Mouse (Mus musculus) intestine, embryonic 15.5 days (tissue): ENCODE measurements around the gene Drd1. TPM values are rescaled to one million over a fixed set of nuclear protein-coding genes. Genes with fewer than 3 reads are reported as not detected.
A peak's percentile ranks its signal among the peaks of the same experiment; 100 is the strongest.

Experiments
- ATAC-seq: fragments of 200-750 bp; cut with Nextera tagmentation; 2 replicates; pipeline ENCODE4 v1.8.0; 2017; ENCODE audit warnings: moderate TSS enrichment, moderate library complexity
- H3K27ac ChIP-seq: fragments of 300-500 bp; sonication (generic); 2 replicates; pipeline ENCODE4 v1.5.1; 2015; ENCODE audit warnings: mild to moderate bottlenecking, inconsistent platforms
- H3K27me3 ChIP-seq: fragments of 300-500 bp; sonication (generic); replicated peaks from 2 replicates; pipeline ENCODE4 v1.6.1; 2015; ENCODE audit warnings: inconsistent platforms
- H3K36me3 ChIP-seq: fragments of 300-500 bp; sonication (generic); 2 replicates; pipeline ENCODE4 v1.6.1; 2015; ENCODE audit warnings: inconsistent platforms
- H3K4me1 ChIP-seq: fragments of 300-500 bp; sonication (generic); replicated peaks from 2 replicates; pipeline ENCODE4 v1.6.1; 2015; ENCODE audit warnings: inconsistent platforms
- H3K4me2 ChIP-seq: fragments of 300-500 bp; sonication (generic); replicated peaks from 2 replicates; pipeline ENCODE4 v1.6.1; 2015; ENCODE audit warnings: mild to moderate bottlenecking, inconsistent platforms
- H3K4me3 ChIP-seq: fragments of 300-500 bp; sonication (generic); replicated peaks from 2 replicates; pipeline ENCODE4 v1.5.1; 2015; ENCODE audit warnings: inconsistent platforms
- H3K9ac ChIP-seq: fragments of 300-500 bp; sonication (generic); 2 replicates; pipeline ENCODE4 v1.6.1; 2015; ENCODE audit warnings: inconsistent platforms
- H3K9me3 ChIP-seq: fragments of 300-500 bp; sonication (generic); 2 replicates; pipeline ENCODE4 v1.6.1; 2016; ENCODE audit warnings: inconsistent platforms
- WGBS: fragments of 180-500 bp; shearing (Covaris S2); methylation state at CpG from one replicate; pipeline ENCODE4 v1.1.7; 2015; 5-methylcytosine and 5-hydroxymethylcytosine counted together
- polyA plus RNA-seq: library from polyadenylated mRNA; unstranded; fragments of >200 nt; fragmentation: Nextera tagmentation; extraction: Ambion mirVana; gene quantifications from 2 replicates; pipeline ENCODE4 v1.2.1, GENCODE M21; 2015

The Drd1 gene
- 0.16 and 0.21 TPM in 2 replicates for polyA plus RNA-seq

DNA sequence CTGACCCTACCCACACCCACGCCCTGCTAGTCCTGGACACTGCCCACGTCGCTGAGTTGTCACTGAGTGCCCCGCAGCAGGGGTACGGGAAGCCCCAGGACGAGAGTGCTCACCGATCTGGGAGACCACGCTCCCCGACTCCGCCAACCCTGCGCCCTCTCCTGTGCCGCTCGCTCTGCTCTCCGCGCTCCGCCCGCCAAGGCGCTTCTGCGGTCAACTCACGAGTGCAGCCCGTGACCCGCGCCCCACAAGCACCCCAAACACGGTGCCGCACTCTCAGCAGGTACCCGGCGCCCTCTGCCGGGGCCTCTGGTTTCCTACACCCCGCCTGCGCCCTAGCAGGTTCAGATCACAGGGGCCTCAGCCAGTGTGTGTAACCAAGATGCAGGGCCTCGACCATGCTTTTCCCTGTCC is at the start of gene Drd1:
Drd1 (minus strand) TSS at position 258 of the 414 bp plus-strand sequence.
- Histone ChIP-seq H3K36me3 (no peaks in the 10 kb centered on the region), H3K9me3 (no peaks in the 10 kb centered on the region), H3K27ac (no peak within 1 kb of the TSS), H3K4me3 (peak within 1 kb of the TSS; percentile 43), H3K9ac (peak within 1 kb of the TSS; percentile 40), H3K4me2 (peak within 1 kb of the TSS; percentile 96), H3K4me1 (peaks cover 7% of the 10 kb centered on the region), H3K27me3 (peaks cover 35% of the 10 kb centered on the region)
- ATAC-seq, result peak; percentile 55; the same call in 1 of the 2 replicates
- WGBS, result 0% methylated on average over 31 of the region's 31 CpGs

DNA sequence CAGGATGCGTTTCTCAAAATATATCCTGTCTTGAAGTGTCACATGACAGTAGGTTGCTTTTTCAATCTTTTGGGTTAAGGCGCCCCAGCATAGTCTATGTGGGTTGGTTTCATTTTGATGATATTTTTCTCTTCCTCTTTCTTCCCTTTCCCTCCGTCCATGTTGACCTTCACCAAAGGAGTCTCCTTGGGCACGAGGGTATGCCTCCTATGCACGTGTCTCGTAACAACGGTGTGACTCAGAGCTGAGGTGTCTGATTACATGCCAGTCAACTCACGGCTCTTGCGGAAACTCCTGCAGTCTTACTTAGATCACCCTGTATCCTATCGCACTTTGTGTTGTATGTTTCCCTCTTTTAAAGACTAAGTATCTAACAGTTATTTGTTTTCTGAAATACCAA is 48.4 kb upstream of the Drd1 start:
- Histone ChIP-seq H3K4me2 (no peak overlapping the region), H3K9me3 (no peaks in the 10 kb centered on the region), H3K36me3 (no peaks in the 10 kb centered on the region), H3K9ac (no peak overlapping the region), H3K4me1 (0 out of 2 replicates have a peak, but pooled peaks cover 3% of the 10 kb centered on the region), H3K27me3 (no peaks in the 10 kb centered on the region), H3K27ac (no peak overlapping the region), H3K4me3 (no peak overlapping the region)
- WGBS, result 80% methylated on average over 10 of the region's 10 CpGs
- ATAC-seq, result no peak

DNA sequence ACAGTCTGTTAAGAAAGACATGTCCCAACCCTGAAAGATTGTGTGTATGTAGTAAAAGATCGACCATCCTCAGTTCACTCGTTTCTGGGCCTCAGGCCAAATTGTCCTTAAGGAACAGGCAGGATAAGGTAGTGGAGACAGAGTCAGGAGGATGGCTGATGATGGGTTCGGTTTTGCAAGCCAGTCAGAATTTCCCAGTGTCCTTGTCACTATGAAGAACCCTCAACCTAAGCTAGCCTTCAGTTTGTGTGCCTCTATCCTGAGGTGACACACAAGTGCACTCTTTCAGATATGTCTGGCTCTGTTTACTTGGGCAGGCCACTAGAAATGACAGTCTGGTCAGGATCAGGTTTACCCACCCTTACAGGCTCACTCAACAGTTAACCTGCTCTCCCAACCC is 47.8 kb upstream of the Drd1 start:
- Histone ChIP-seq H3K36me3 (no peaks in the 10 kb centered on the region), H3K27ac (no peak overlapping the region), H3K9me3 (no peaks in the 10 kb centered on the region), H3K4me1 (0 out of 2 replicates have a peak, but pooled peaks cover 3% of the 10 kb centered on the region), H3K4me2 (no peak overlapping the region), H3K9ac (no peak overlapping the region), H3K27me3 (no peaks in the 10 kb centered on the region), H3K4me3 (no peak overlapping the region)
- no peak for ATAC-seq
- 79% methylated on average over 3 of the region's 3 CpGs for WGBS

DNA sequence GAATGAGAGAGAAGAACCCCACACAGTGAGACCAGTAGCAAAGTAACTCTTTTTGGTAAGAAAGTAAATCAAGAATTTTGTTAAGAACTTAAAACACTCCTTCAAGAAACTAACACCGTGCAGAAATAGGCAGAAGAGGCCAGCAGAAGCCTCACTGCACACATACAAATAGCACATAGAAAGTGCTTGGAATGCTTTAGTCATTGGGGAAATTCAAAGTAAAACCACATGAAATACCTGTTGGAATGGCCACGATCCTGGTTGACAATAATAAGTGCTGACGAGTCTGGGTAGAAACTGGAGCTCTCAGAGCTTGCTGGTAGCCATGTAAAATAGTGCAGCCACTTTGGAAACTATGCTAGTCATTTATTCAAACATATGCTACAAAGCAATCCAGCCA is 46.6 kb upstream of the Drd1 start:
- no peak for ATAC-seq
- Histone ChIP-seq H3K9me3 (no peaks in the 10 kb centered on the region), H3K27ac (no peak overlapping the region), H3K4me2 (no peak overlapping the region), H3K4me3 (no peak overlapping the region), H3K36me3 (0 out of 2 replicates have a peak, but pooled peaks cover 2% of the 10 kb centered on the region), H3K9ac (no peak overlapping the region), H3K27me3 (no peaks in the 10 kb centered on the region), H3K4me1 (0 out of 2 replicates have a peak, but pooled peaks cover 3% of the 10 kb centered on the region)
- 94% methylated on average over 3 of the region's 3 CpGs for WGBS

DNA sequence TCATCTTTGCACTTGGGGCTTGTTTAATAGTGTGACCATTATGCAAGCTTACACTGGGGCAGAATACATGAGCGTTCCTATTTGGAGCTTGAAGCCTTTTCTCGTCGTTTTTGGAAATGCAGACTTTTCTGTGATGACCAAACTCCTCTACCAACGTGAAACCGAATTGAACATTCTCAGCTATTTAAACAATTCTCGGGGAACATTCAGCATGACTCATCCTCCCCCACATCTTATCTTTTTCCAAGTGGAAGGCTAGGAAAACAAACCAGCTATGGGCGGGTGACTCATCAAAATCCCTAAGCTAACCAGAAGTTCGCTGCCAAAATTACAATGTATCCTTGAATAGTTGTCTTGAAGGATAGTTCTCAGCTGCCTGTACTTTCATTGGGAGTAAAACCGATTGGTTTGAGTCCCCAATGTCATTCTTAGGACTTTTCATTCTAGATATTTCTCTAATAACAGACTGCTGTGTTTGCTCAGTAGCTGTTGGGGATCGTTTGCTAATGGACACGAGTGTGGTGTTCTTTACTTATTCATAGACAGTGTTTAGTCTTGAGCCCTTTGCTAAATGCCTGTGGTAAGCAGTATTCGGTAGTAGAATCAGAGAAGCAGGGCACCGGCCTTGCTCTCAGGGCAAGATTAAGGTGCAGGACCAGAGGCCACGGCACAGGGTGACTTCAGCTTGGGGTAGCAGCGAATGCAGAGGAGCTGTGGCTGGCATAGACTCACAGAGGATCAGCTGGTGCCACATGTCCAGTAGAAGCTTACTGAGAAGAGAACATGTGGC is 45.7 kb upstream of the Drd1 start:
- no peak overlapping the region for H3K27ac ChIP-seq
- 0 out of 2 replicates have a peak, but pooled peaks cover 3% of the 10 kb centered on the region for H3K4me1 ChIP-seq
- ATAC-seq, result no peak
- H3K9ac ChIP-seq, result no peak overlapping the region
- H3K4me3 ChIP-seq, result no peak overlapping the region
- WGBS, result 68% methylated on average over 15 of the region's 15 CpGs
- H3K27me3 ChIP-seq, result no peaks in the 10 kb centered on the region
- H3K4me2 ChIP-seq, result no peak overlapping the region
- no peaks in the 10 kb centered on the region for H3K9me3 ChIP-seq
- 0 out of 2 replicates have a peak, but pooled peaks cover 6% of the 10 kb centered on the region for H3K36me3 ChIP-seq

DNA sequence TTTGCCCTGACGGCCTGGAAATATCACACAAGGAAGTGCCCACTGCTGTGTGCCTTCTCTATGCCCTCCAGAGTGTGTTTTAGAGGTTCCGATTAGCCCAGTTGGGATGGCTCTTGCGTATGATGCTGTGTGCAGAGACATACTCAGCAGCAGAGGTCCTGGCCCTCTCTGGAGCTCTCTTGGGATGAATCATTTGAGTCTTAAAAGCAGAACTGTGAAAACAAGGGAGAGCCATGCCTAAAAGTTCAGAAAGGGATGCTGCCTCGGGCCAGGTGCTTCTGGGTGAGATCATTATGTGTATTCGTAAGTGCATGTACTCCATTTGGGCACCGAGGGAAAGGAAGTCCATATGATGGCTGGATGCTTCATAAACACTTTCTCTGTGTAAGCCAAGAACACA is 42.3 kb upstream of the Drd1 start:
- ATAC-seq, result no peak
- no peak overlapping the region for H3K27ac ChIP-seq
- no peak overlapping the region for H3K4me2 ChIP-seq
- H3K9ac ChIP-seq, result no peak overlapping the region
- H3K4me1 ChIP-seq, result 0 out of 2 replicates have a peak, but pooled peaks cover 3% of the 10 kb centered on the region
- no peak overlapping the region for H3K4me3 ChIP-seq
- no peaks in the 10 kb centered on the region for H3K9me3 ChIP-seq
- peaks cover 30% of the 10 kb centered on the region for H3K36me3 ChIP-seq
- H3K27me3 ChIP-seq, result no peaks in the 10 kb centered on the region
- 90% methylated on average over 6 of the region's 6 CpGs for WGBS

DNA sequence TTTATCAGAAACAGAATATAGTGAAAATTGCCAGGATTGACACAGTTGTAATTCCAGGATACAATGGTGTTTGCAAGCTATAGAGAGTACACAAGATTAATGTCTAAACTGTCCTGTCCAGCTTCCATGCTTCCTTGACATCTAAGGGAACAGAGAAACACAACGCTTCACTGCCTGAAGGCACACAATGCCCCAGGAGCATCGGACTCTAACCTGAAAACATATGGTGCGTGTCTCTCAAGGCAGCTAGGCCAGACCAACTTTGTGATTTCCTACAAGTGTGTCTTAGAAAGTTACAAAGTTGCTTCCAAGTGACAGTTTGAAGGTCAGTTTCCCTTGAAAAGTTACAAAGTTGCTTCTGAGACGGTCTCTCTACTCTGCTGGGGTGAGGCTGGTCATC is 41.7 kb upstream of the Drd1 start:
- ATAC-seq, result no peak
- Histone ChIP-seq H3K36me3 (peaks cover 35% of the 10 kb centered on the region), H3K27ac (no peak overlapping the region), H3K27me3 (no peaks in the 10 kb centered on the region), H3K4me2 (no peak overlapping the region), H3K9ac (no peak overlapping the region), H3K9me3 (no peaks in the 10 kb centered on the region), H3K4me3 (no peak overlapping the region), H3K4me1 (0 out of 2 replicates have a peak, but pooled peaks cover 3% of the 10 kb centered on the region)
- 96% methylated on average over 4 of the region's 4 CpGs for WGBS

DNA sequence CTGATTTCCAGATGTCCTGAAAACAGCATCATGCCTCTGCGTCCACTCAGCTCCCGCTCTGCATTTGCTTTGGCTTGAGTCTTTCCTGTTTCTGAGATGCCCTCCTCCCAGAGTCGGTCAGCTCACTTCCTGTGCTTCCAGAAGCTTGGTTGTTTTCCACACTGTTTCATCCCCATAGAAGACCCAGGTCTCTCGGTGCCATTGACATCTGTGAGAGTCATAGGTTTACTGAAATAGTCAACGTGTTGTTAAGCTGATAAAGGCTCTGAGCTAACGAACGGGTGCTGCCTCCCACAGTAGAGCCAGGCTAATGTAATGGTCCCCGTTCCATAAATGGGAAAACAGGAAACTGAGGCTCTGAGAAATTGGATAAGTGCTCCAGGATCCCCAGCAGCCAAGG is 40.2 kb upstream of the Drd1 start:
- 90% methylated on average over 8 of the region's 8 CpGs for WGBS
- ATAC-seq, result no peak
- Histone ChIP-seq H3K27me3 (no peaks in the 10 kb centered on the region), H3K9me3 (no peaks in the 10 kb centered on the region), H3K27ac (no peak overlapping the region), H3K4me2 (no peak overlapping the region), H3K36me3 (peaks cover 46% of the 10 kb centered on the region), H3K9ac (no peak overlapping the region), H3K4me3 (no peak overlapping the region), H3K4me1 (0 out of 2 replicates have a peak, but pooled peaks cover 3% of the 10 kb centered on the region)

DNA sequence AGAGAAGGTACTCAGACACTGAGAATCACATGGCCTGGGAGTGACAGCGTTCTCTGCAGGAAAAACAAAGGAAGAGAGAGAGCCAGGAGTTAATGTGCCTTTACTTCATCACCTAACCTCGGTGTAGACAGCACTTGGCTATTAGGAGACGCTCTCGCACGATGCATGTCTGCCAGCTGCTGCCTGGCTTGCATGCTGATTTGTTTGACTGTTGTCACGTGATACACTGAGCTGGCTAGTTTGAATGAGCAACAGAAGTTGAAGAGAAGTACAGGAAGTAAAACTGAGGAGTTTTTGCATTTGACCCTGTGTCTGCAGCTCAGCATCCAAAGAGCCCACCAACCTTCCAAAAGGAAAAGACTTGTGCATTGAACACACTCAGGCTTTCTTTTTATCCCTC is 39.5 kb upstream of the Drd1 start:
- Histone ChIP-seq H3K9me3 (no peaks in the 10 kb centered on the region), H3K9ac (no peak overlapping the region), H3K4me3 (no peak overlapping the region), H3K36me3 (peaks cover 48% of the 10 kb centered on the region), H3K4me2 (no peak overlapping the region), H3K27me3 (no peaks in the 10 kb centered on the region), H3K27ac (no peak overlapping the region), H3K4me1 (no peaks in the 10 kb centered on the region)
- 75% methylated on average over 6 of the region's 6 CpGs for WGBS
- ATAC-seq, result no peak

DNA sequence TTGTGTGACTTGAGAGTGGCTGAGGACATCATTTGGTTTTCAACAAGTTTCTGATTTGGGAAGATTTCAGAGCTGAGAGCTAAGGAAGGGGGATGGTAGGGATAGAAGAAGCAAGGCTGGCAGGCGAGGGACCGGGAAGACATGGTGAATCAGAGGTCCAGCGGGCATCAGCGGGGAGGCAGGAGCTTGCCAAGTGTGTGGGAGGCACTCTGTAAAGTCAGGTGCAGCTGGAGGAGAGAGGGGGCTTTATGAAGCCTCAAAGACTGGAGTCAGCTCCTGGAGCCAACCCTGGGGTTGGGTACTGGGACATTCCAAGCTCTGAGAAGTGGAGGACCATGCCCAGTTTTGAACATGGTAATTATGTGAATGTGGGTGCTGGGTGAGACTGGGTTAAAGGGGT is 38.8 kb upstream of the Drd1 start:
- H3K9me3 ChIP-seq, result no peaks in the 10 kb centered on the region
- no peaks in the 10 kb centered on the region for H3K4me1 ChIP-seq
- H3K27ac ChIP-seq, result no peak overlapping the region
- no peaks in the 10 kb centered on the region for H3K27me3 ChIP-seq
- no peak overlapping the region for H3K4me2 ChIP-seq
- ATAC-seq, result no peak
- no peak overlapping the region for H3K9ac ChIP-seq
- WGBS, result 95% methylated on average over 4 of the region's 4 CpGs
- H3K4me3 ChIP-seq, result no peak overlapping the region
- peaks cover 52% of the 10 kb centered on the region for H3K36me3 ChIP-seq

DNA sequence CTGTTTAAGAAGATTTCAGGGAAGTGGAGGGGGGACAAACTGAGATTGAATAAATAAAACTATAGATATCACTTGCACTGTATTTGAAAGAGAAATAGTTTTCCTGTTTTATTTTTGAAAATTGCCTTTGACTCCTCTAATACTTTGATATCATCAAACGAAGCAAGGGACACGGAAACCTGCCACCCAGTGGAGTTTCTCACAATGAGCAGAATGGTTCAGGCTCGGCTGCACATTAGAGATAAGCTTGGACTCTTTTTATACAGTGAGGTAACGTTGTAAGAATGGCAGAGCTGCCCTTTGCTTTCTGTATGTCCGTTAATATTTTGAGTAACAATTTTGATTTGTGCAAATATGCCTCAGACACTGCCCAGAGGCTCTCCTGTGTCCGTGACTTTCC is 36.2 kb upstream of the Drd1 start:
- Histone ChIP-seq H3K4me2 (no peak overlapping the region), H3K4me1 (no peaks in the 10 kb centered on the region), H3K36me3 (peaks cover 60% of the 10 kb centered on the region)

DNA sequence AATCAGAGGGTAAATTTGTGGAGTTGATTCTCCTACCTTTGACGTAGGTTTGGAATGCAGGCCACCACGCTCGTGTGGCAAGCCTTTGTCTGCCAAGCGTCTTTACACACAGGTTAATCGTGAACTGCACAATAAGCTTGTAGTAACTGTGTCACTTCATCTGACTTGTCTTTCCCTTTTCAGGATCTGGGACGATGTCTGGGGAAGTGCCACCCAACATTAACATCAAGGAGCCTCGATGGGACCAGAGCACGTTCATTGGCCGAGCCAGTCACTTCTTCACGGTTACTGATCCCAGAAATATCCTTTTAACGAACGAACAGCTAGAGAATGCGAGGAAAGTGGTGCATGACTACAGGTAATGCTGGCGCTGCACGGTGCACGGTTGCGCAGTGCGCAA is 29.8 kb upstream of the Drd1 start:
- Histone ChIP-seq H3K27me3 (no peaks in the 10 kb centered on the region), H3K9ac (no peak overlapping the region), H3K27ac (no peak overlapping the region), H3K4me1 (no peaks in the 10 kb centered on the region; the same call in 1 of the 2 replicates), H3K9me3 (no peaks in the 10 kb centered on the region), H3K4me2 (no peak overlapping the region), H3K4me3 (no peak overlapping the region), H3K36me3 (peaks cover 18% of the 10 kb centered on the region)
- no peak for ATAC-seq
- WGBS, result 89% methylated on average over 18 of the region's 18 CpGs

More for the DNA sequence above, 36.2 kb upstream of the Drd1 start:
- no peak for ATAC-seq
- Histone ChIP-seq H3K9ac (no peak overlapping the region), H3K9me3 (no peaks in the 10 kb centered on the region), H3K27me3 (no peaks in the 10 kb centered on the region), H3K27ac (no peak overlapping the region), H3K4me3 (no peak overlapping the region)
- WGBS, result 86% methylated on average over 6 of the region's 6 CpGs

DNA sequence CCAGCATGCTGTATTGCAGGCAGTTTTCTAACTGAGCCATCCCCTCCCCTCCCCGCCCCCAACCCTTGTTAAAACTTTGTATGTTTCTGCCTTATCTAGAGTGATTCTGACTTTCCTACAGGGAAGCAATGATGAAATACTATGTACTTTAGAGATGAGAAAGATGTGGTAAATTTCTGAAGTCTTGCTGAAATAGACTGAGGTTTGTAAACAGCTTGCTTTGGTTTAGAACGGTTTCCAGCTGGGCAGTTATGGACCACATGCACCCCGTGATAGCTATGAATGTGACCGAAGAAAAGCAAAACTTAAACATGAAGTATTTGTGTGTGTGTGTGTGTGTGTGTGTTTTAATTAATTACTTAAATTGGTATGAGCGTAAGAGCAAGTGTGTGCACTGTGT is 29.3 kb upstream of the Drd1 start:
- ATAC-seq, result no peak
- H3K36me3 ChIP-seq, result peaks cover 17% of the 10 kb centered on the region
- no peak overlapping the region for H3K27ac ChIP-seq
- peaks cover 4% of the 10 kb centered on the region; the same call in 1 of the 2 replicates for H3K4me1 ChIP-seq
- 78% methylated on average over 5 of the region's 5 CpGs for WGBS
- no peaks in the 10 kb centered on the region for H3K27me3 ChIP-seq
- H3K4me2 ChIP-seq, result no peak overlapping the region
- H3K9me3 ChIP-seq, result no peaks in the 10 kb centered on the region
- no peak overlapping the region for H3K4me3 ChIP-seq
- no peak overlapping the region for H3K9ac ChIP-seq
